Mouse (Mus musculus) forebrain, embryonic 14.5 days (tissue): ENCODE results near the gene Pcdh7. TPM values are rescaled to one million over a fixed set of nuclear protein-coding genes. Genes with fewer than 3 reads are reported as not detected.

ENCODE experiments used
- ATAC-seq: fragments of 200-750 bp; cut with Nextera tagmentation; 2 replicates; pipeline ENCODE4 v1.8.0; 2017; ENCODE audit warnings: mild to moderate bottlenecking, moderate library complexity
- DNase-seq: peaks from one replicate; pipeline ENCODE4 v3.0.0-alpha.2; 2015; ENCODE audit warnings: low spot score
- H3K27ac ChIP-seq: fragments of 300-500 bp; sonication (generic); 2 replicates; pipeline ENCODE4 v1.5.1; 2014; ENCODE audit warnings: low read depth, mild to moderate bottlenecking, control low read depth, low read length, moderate library complexity
- H3K27me3 ChIP-seq: fragments of 300-500 bp; sonication (generic); replicated peaks from 2 replicates; pipeline ENCODE4 v1.6.1; 2014; ENCODE audit warnings: low read length, control low read depth, mixed read lengths; ENCODE audit not compliant: control insufficient read depth, insufficient read depth
- H3K36me3 ChIP-seq: fragments of 300-500 bp; sonication (generic); 2 replicates; pipeline ENCODE4 v1.6.1; 2014; ENCODE audit warnings: low read length, control low read depth; ENCODE audit not compliant: control insufficient read depth, insufficient read depth
- H3K4me1 ChIP-seq: fragments of 300-500 bp; sonication (generic); 2 replicates; pipeline ENCODE4 v1.6.1; 2014; ENCODE audit warnings: antibody characterized with exemption, low read length, control low read depth; ENCODE audit not compliant: control insufficient read depth, insufficient read depth
- H3K4me2 ChIP-seq: fragments of 300-500 bp; sonication (generic); 2 replicates; pipeline ENCODE4 v1.6.1; 2014; ENCODE audit warnings: mild to moderate bottlenecking, control low read depth, low read length
- H3K4me3 ChIP-seq: fragments of 300-500 bp; sonication (generic); 2 replicates; pipeline ENCODE4 v1.5.1; 2014; ENCODE audit warnings: low read depth, low read length, control low read depth
- H3K9ac ChIP-seq: fragments of 300-500 bp; sonication (generic); 2 replicates; pipeline ENCODE4 v1.6.1; 2014; ENCODE audit warnings: mild to moderate bottlenecking, low read length, control low read depth, moderate library complexity
- H3K9me3 ChIP-seq: fragments of 300-500 bp; sonication (generic); replicated peaks from 2 replicates; pipeline ENCODE4 v1.6.1; 2016; ENCODE audit warnings: low read length, control low read depth, mixed read lengths; ENCODE audit not compliant: control insufficient read depth
- WGBS: fragments of 180-500 bp; shearing (Covaris S2); extraction: QIAGEN DNeasy Blood & Tissue Kit; methylation state at CpG from one replicate; pipeline ENCODE4 v1.1.7; 2014; 5-methylcytosine and 5-hydroxymethylcytosine counted together
- polyA plus RNA-seq: library from polyadenylated mRNA; unstranded; fragments of >200 nt; fragmentation: Nextera tagmentation; extraction: Ambion mirVana; gene quantifications from 2 replicates; pipeline ENCODE4 v1.2.1, GENCODE M21; 2014

Pcdh7 gene
- polyA plus RNA-seq, 1 experiment from 2014 or later = 8.3 TPM

DNA sequence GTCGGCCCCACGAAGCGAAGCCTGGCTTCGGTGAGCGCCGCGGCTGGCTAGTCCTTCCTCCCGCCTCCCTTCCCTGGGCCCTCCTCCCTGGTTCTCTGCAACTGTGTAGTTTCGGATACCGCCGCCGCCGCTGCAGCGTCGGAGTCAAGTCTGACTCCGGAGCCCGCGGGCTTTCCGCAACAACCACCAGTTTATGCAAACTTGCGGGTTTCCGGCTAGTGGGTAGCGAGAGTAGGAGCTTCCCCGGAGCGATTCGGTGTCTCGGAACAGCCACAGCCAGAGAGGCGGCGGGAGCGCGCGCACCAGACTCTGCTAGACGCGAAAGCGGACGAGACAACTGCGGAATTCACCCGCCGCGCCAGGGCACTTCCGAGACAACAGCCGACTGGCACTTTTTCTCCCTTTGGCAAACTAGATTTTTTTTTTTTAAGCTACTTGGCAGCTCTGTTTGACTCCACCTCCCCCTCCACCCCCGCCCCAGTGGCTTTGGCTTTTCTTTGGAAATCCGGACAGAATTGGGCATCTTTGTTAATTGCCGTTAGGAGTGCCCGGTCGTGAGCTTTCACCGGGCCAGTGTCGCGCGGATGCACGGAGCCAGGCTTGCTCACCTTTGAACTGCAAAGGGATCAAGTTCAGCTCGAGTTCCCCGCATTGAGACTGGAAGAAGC, 395 bp upstream of the Pcdh7 start:
- DNase-seq = peak; percentile 87
- Histone ChIP-seq H3K4me2 (peak overlapping the region; percentile 96), H3K27me3 (no peaks in the 10 kb centered on the region), H3K9me3 (no peaks in the 10 kb centered on the region), H3K27ac (peak overlapping the region; percentile 86), H3K36me3 (no peaks in the 10 kb centered on the region), H3K4me1 (peaks cover 11% of the 10 kb centered on the region), H3K4me3 (peak overlapping the region; percentile 65), H3K9ac (peak overlapping the region; percentile 74)
- peak; percentile 12 for ATAC-seq
- WGBS = 0% methylated on average over 52 of the region's 53 CpGs

DNA sequence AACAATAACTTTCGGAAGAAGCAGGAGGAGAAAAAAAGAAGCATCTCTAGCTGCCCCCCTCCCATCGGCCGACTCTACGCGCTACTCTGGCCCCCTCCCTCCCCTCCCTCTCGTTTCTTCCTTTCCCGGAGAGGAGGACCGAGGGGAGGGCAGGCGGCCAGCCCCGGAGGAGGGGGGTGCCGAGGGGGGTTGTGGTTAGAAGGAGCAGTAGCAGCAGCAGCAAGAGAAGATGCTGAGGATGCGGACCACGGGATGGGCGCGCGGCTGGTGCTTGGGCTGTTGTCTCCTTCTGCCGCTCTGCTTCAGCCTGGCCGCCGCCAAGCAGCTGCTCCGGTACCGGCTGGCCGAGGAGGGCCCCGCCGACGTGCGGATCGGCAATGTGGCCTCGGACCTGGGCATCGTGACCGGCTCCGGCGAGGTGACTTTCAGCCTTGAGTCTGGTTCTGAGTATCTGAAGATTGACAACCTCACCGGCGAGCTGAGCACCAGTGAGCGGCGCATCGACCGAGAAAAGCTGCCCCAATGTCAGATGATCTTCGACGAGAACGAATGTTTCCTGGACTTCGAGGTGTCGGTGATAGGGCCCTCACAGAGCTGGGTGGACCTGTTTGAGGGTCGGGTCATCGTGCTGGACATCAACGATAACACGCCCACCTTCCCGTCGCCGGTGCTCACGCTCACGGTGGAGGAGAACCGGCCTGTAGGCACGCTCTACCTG, 1.3 kb downstream of the Pcdh7 start:
- DNase-seq (peak; percentile 53), ATAC-seq (0 out of 2 replicates have a peak, but pooled peaks have one; percentile 1)
- WGBS = under 1% methylated on average over 48 of the region's 54 CpGs

DNA sequence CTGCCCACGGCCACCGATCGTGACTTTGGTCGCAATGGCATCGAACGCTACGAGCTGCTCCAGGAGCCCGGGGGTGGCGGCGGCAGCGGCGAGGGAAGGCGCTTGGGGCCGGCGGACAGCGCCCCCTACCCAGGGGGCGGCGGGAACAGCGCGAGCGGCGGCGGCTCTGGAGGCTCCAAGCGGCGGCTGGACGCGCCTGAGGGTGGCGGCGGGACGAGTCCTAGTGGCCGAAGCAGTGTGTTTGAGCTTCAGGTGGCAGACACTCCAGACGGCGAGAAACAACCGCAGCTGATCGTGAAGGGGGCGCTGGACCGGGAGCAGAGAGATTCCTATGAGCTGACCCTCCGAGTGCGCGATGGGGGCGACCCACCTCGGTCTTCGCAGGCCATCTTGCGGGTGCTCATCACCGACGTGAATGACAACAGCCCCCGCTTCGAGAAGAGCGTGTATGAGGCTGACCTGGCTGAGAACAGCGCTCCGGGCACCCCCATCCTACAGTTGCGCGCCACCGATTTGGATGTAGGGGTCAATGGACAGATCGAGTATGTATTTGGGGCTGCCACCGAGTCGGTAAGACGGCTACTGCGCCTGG, 1.9 kb downstream of the Pcdh7 start:
- Histone ChIP-seq H3K4me1 (peaks cover 16% of the 10 kb centered on the region), H3K4me2 (peak overlapping the region; percentile 96), H3K27me3 (no peaks in the 10 kb centered on the region), H3K27ac (no peak overlapping the region; the same call in 1 of the 2 replicates), H3K4me3 (peak overlapping the region; percentile 65), H3K9me3 (no peaks in the 10 kb centered on the region), H3K9ac (peak overlapping the region; percentile 74), H3K36me3 (no peaks in the 10 kb centered on the region)
- DNase-seq = peak; percentile 69
- ATAC-seq = no peak
- under 1% methylated on average over 59 of the region's 59 CpGs for WGBS

More for the DNA sequence above, 1.3 kb downstream of the Pcdh7 start:
- Histone ChIP-seq H3K9ac (peak overlapping the region; percentile 74), H3K4me3 (peak overlapping the region; percentile 65), H3K36me3 (no peaks in the 10 kb centered on the region), H3K4me2 (peak overlapping the region; percentile 96), H3K9me3 (no peaks in the 10 kb centered on the region), H3K27me3 (no peaks in the 10 kb centered on the region), H3K4me1 (peaks cover 14% of the 10 kb centered on the region), H3K27ac (peak overlapping the region; percentile 86; the same call in 1 of the 2 replicates)

DNA sequence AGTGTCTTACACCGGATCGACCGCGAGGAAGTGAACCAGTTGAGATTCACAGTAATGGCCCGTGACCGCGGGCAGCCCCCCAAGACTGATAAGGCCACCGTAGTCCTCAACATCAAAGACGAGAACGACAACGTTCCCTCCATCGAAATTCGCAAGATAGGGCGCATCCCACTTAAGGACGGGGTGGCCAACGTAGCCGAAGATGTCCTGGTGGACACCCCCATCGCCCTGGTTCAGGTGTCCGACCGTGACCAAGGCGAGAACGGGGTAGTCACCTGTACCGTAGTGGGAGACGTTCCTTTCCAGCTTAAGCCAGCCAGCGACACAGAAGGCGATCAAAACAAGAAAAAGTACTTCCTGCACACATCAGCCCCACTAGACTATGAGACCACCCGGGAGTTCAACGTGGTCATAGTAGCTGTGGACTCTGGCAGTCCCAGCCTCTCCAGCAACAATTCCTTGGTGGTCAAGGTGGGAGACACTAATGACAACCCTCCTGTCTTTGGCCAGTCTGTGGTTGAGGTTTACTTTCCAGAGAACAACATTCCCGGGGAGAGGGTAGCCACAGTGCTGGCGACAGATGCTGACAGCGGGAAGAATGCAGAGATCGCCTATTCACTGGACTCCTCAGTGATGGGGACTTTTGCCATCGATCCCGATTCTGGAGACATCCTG, 2.6 kb downstream of the Pcdh7 start:
- DNase-seq (no peak), ATAC-seq (no peak)
- Histone ChIP-seq H3K9me3 (no peaks in the 10 kb centered on the region), H3K4me1 (peaks cover 16% of the 10 kb centered on the region), H3K4me3 (peak overlapping the region; percentile 65), H3K36me3 (no peaks in the 10 kb centered on the region), H3K27me3 (no peaks in the 10 kb centered on the region), H3K9ac (peak overlapping the region; percentile 74), H3K27ac (no peak overlapping the region), H3K4me2 (peak overlapping the region; percentile 96)
- 6% methylated on average over 34 of the region's 34 CpGs for WGBS

DNA sequence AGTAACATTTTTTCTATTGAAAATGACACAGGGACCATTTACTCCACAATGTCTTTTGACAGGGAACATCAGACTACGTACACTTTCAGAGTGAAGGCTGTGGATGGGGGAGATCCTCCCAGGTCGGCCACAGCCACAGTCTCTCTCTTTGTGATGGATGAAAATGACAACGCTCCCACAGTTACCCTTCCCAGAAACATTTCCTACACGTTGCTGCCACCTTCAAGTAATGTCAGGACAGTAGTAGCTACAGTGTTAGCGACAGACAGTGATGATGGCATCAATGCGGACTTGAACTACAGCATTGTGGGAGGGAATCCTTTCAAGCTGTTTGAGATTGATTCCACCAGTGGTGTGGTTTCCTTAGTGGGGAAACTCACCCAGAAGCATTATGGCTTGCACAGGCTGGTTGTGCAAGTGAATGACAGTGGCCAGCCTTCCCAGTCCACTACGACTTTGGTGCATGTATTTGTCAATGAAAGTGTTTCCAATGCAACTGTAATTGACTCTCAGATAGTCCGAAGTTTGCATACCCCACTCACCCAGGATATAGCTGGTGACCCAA, 3.5 kb downstream of the Pcdh7 start:
- no peaks in the 10 kb centered on the region for H3K9me3 ChIP-seq
- H3K36me3 ChIP-seq = no peaks in the 10 kb centered on the region
- H3K9ac ChIP-seq = peak overlapping the region; percentile 74
- no peak for ATAC-seq
- WGBS = 40% methylated on average over 8 of the region's 8 CpGs
- H3K4me1 ChIP-seq = peaks cover 16% of the 10 kb centered on the region
- no peak for DNase-seq
- H3K27ac ChIP-seq = no peak overlapping the region
- H3K27me3 ChIP-seq = no peaks in the 10 kb centered on the region
- H3K4me3 ChIP-seq = peak overlapping the region; percentile 65
- H3K4me2 ChIP-seq = peak overlapping the region; percentile 96

DNA sequence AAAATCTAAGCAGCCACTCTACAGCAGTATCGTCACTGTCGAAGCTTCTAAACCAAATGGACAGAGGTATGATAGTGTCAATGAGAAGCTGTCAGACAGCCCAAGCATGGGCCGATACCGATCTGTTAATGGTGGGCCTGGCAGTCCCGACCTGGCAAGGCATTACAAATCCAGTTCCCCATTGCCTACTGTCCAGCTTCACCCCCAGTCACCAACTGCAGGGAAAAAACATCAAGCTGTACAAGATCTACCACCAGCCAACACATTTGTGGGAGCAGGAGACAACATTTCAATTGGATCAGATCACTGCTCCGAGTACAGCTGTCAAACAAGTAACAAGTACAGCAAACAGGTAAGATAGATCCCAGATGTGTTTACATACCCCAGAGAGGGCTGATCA, 4.2 kb downstream of the Pcdh7 start:
- ATAC-seq (no peak), DNase-seq (no peak)
- no peaks in the 10 kb centered on the region for H3K9me3 ChIP-seq
- peak overlapping the region; percentile 96 for H3K4me2 ChIP-seq
- no peaks in the 10 kb centered on the region for H3K27me3 ChIP-seq
- H3K27ac ChIP-seq = no peak overlapping the region
- no peaks in the 10 kb centered on the region for H3K36me3 ChIP-seq
- no peak overlapping the region for H3K9ac ChIP-seq
- peaks cover 16% of the 10 kb centered on the region for H3K4me1 ChIP-seq
- WGBS = 46% methylated on average over 6 of the region's 6 CpGs
- peak overlapping the region; percentile 65; the same call in 1 of the 2 replicates for H3K4me3 ChIP-seq

DNA sequence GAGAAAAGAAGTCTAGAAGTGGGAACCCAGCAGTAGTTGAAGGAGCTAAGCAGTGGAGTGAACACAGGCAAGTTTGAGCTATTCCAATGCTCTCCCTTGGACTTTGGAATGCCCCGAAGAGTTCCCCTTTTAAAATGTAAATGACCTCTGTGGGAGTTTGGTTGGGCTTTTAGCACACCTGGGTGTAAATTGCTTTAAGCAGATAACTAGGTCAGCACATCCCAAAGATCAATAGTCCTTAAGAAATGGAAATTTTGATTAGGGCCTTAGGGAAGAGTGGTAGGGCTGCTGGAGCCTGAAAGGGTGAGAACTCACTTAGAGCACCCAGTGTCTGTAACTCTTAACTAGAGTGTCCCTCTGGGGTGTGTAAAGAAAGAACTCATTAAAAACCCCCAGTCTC, 15.7 kb downstream of the Pcdh7 start:
- H3K27me3 ChIP-seq = no peaks in the 10 kb centered on the region
- H3K9ac ChIP-seq = no peak overlapping the region
- H3K9me3 ChIP-seq = no peaks in the 10 kb centered on the region
- H3K4me3 ChIP-seq = no peak overlapping the region
- WGBS = 7% methylated on average over 1 of the region's 1 CpGs
- H3K27ac ChIP-seq = no peak overlapping the region
- H3K36me3 ChIP-seq = no peaks in the 10 kb centered on the region
- no peaks in the 10 kb centered on the region for H3K4me1 ChIP-seq
- ATAC-seq (no peak), DNase-seq (no peak)
- H3K4me2 ChIP-seq = no peak overlapping the region

DNA sequence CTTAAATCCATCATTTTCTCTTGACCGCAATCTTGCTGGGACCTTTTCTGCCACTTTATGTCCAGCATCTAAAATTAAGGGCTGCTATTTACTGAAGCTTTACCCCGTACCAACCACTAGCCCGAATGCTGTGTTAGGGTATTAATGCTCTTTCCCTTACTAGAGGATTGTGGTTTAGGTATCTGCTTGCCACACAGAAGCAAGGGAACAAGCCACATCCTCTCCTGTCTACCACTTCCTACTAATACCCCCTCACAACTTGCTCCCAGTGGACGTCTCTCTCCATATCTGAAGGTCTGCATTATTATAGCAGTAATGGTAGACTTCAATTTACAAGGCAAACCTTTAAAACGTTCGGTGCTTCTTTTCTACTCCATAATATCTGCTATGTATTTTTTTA, 18.0 kb downstream of the Pcdh7 start:
- no peaks in the 10 kb centered on the region for H3K9me3 ChIP-seq
- no peak overlapping the region for H3K9ac ChIP-seq
- H3K36me3 ChIP-seq = no peaks in the 10 kb centered on the region
- ATAC-seq (no peak), DNase-seq (no peak)
- H3K27ac ChIP-seq = no peak overlapping the region
- H3K4me1 ChIP-seq = no peaks in the 10 kb centered on the region
- 87% methylated on average over 6 of the region's 6 CpGs for WGBS
- H3K4me2 ChIP-seq = no peak overlapping the region
- H3K27me3 ChIP-seq = no peaks in the 10 kb centered on the region
- H3K4me3 ChIP-seq = no peak overlapping the region
